Mouse (Mus musculus): ENCODE data around the gene Dscam. TPM values are rescaled to one million over a fixed set of nuclear protein-coding genes. Genes with fewer than 3 reads are reported as not detected.
A peak's percentile ranks its signal among the peaks of the same experiment; 100 is the strongest.

The Dscam gene
- total and polyA plus RNA-seq, 2 experiments from 2014 or later, result 7.9 to 29.1 TPM

DNA sequence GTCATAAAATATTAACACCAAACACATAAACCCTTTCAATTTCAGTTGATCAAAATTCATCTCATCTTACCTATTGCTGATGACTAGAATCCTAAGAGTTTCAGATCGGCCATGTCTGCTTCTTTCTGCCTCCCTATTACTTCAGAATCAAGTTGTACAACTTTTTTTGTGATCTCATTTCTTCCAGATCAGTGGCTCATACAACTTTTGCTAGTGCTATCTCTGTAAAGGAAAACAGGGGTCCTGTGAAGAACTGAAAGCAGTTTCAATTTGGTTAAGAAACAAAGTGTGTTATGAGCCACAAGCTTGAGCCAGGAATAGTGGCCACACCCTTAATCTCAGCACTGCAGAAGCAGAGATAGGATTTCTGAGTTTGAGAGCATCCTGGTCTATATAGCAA lies 23.6 kb upstream of the Dscam start:
- ATAC-seq (no peak), DNase-seq (no peak)
- H3K27me3 ChIP-seq (ENCODE audit: insufficient read depth, low read length), result no peaks in the 10 kb centered on the region
- no peak overlapping the region for H3K9ac ChIP-seq
- no peak overlapping the region for H3K4me3 ChIP-seq (ENCODE audit: low read depth, low read length)
- TF ChIP-seq CTCF (IDR thresholded peaks at IDR 0.05; ENCODE audit: low read depth), result no peak
- no peak overlapping the region for H3K27ac ChIP-seq (ENCODE audit: low read depth, low read length)
- no peaks in the 10 kb centered on the region for H3K36me3 ChIP-seq (ENCODE audit: insufficient read depth)
- 86% methylated on average over 1 of the region's 1 CpGs for WGBS
- H3K4me1 ChIP-seq (ENCODE audit: insufficient read depth), result no peaks in the 10 kb centered on the region
- H3K9me3 ChIP-seq (ENCODE audit: low read length), result no peaks in the 10 kb centered on the region
- no peak overlapping the region for H3K4me2 ChIP-seq (ENCODE audit: low read depth)

DNA sequence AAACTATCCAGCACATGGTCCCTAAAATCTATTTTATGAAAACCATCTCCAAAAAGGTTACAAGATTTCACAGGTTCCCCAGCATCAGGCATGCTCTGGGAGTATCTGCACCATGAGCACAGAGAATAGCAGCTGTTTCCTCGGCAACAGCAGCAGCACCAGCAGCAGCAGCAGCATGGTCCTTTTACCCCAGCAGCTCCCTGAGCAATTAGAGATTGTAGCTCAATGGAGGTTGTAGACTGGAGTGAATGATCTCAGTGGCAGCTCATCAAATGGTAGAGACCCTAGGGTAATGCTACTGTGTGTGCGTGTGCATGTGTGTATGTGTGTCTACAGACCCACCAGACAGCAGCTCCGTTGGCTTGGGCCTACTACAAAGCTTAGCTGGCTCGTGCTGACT lies 21.7 kb upstream of the Dscam start:
- Histone ChIP-seq H3K4me1 (ENCODE audit: insufficient read depth) (no peaks in the 10 kb centered on the region), H3K9me3 (ENCODE audit: low read length) (no peaks in the 10 kb centered on the region), H3K9ac (no peak overlapping the region), H3K4me2 (ENCODE audit: low read depth) (no peak overlapping the region), H3K4me3 (ENCODE audit: low read depth, low read length) (no peak overlapping the region), H3K27me3 (ENCODE audit: insufficient read depth, low read length) (no peaks in the 10 kb centered on the region), H3K36me3 (ENCODE audit: insufficient read depth) (no peaks in the 10 kb centered on the region), H3K27ac (ENCODE audit: low read depth, low read length) (no peak overlapping the region)
- no peak for TF ChIP-seq CTCF (IDR thresholded peaks at IDR 0.05; ENCODE audit: low read depth)
- DNase-seq (peak; percentile 3), ATAC-seq (no peak)
- 37% methylated on average over 4 of the region's 4 CpGs for WGBS

DNA sequence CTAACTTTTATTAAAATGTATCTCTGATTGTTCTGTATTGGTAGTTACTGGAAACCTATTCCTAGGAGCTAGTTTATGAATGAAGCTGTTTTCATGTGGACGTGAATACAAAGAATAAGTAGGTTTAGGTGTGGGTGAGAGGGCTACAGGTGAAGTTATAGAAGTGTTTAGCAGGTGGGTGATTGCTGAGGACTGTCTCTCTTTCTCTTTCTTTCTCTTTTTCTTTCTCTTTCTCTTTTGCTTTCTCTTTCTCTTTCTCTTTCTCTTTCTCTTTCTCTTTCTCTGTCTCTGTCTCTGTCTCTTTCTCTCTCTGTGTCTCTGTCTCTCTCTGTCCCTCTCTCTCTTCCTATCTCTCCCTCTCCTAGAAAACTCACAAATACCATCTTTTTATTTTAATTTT lies 20.1 kb upstream of the Dscam start:
- H3K36me3 ChIP-seq (ENCODE audit: insufficient read depth), result no peaks in the 10 kb centered on the region
- H3K27me3 ChIP-seq (ENCODE audit: insufficient read depth, low read length), result no peaks in the 10 kb centered on the region
- no peak for DNase-seq
- no peak overlapping the region for H3K27ac ChIP-seq (ENCODE audit: low read depth, low read length)
- H3K4me3 ChIP-seq (ENCODE audit: low read depth, low read length), result no peak overlapping the region
- ATAC-seq, result no peak
- H3K4me2 ChIP-seq (ENCODE audit: low read depth), result no peak overlapping the region
- no peak for TF ChIP-seq CTCF (IDR thresholded peaks at IDR 0.05; ENCODE audit: low read depth)
- 88% methylated on average over 1 of the region's 1 CpGs for WGBS
- H3K4me1 ChIP-seq (ENCODE audit: insufficient read depth), result no peaks in the 10 kb centered on the region
- no peak overlapping the region for H3K9ac ChIP-seq
- H3K9me3 ChIP-seq (ENCODE audit: low read length), result no peaks in the 10 kb centered on the region

DNA sequence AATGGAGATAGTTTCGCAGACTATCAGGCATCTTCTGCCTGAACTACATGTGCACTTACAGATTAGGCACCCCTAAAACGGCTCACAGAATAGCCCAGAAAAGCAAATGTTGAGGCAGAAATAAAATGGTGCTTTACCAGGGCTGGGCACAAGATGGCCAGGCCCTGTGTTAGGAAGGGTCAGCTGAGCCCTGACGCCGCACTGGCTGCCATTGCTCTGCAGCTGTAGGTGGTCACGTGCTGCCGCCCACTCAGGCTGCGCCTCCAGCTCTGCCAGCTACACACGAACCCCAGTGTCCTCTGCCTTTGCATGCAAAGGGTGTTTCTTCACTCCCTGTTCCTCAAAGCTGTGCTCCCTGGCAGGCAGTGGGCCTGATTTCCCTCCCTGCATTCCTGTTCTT lies 948 bp upstream of the Dscam start:
- H3K9ac ChIP-seq, result 0 out of 2 replicates have a peak overlapping the region, but pooled peaks have one; percentile 90
- ATAC-seq, result peak; percentile 67
- DNase-seq, result peak; percentile 57

DNA sequence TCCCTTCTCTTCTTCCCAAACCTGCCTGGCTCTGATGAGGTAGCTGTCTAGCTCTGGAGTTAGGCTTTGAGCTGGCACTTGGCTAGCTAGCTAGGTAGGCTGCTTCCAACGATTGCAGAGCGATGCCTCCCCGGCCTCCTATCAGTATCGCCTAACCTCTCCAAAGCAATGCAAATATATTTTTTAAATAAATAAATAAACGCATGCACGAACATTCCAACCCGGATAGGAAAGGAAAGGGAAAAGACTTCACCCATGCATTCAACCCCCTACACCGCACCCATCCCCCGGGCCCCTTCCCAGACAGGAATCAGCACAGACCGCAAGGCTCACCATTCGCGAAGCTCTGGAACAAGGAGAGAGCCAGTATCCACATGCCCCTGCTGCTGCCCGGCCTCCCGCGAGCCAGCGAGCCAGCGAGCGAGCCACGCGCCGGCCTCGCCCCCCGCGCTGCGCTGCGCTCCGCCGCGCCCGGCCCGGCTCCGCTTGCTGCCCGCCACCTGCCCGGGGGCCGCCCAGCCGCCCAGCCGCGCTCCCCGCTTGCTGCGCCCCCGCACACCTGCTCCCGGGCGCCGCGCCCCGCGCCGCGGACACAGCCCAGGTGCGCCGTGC lies 545 bp downstream of the Dscam start:
- H3K27me3 ChIP-seq (ENCODE audit: insufficient read depth, low read length), result no peaks in the 10 kb centered on the region
- 1% methylated on average over 46 of the region's 51 CpGs for WGBS
- no peaks in the 10 kb centered on the region for H3K9me3 ChIP-seq (ENCODE audit: low read length)
- ATAC-seq (peak; percentile 40), DNase-seq (peak; percentile 69)
- no peaks in the 10 kb centered on the region for H3K36me3 ChIP-seq (ENCODE audit: insufficient read depth)
- H3K4me2 ChIP-seq (ENCODE audit: low read depth), result peak overlapping the region; percentile 80
- peak overlapping the region; percentile 81 for H3K4me3 ChIP-seq (ENCODE audit: low read depth, low read length)
- H3K4me1 ChIP-seq (ENCODE audit: insufficient read depth), result peaks cover 5% of the 10 kb centered on the region; the same call in 1 of the 2 replicates
- H3K27ac ChIP-seq (ENCODE audit: low read depth, low read length), result peak overlapping the region; percentile 92
- peak overlapping the region; percentile 90 for H3K9ac ChIP-seq
- TF ChIP-seq CTCF (IDR thresholded peaks at IDR 0.05; ENCODE audit: low read depth), result no peak

More for the DNA sequence above, 948 bp upstream of the Dscam start:
- no peaks in the 10 kb centered on the region for H3K9me3 ChIP-seq (ENCODE audit: low read length)
- no peaks in the 10 kb centered on the region for H3K36me3 ChIP-seq (ENCODE audit: insufficient read depth)
- peak; percentile 39 for TF ChIP-seq CTCF (IDR thresholded peaks at IDR 0.05; ENCODE audit: low read depth)
- H3K27me3 ChIP-seq (ENCODE audit: insufficient read depth, low read length), result no peaks in the 10 kb centered on the region
- H3K4me1 ChIP-seq (ENCODE audit: insufficient read depth), result 0 out of 2 replicates have a peak, but pooled peaks cover 5% of the 10 kb centered on the region
- peak overlapping the region; percentile 92 for H3K27ac ChIP-seq (ENCODE audit: low read depth, low read length)
- H3K4me2 ChIP-seq (ENCODE audit: low read depth), result peak overlapping the region; percentile 80
- WGBS, result 46% methylated on average over 8 of the region's 8 CpGs
- no peak overlapping the region for H3K4me3 ChIP-seq (ENCODE audit: low read depth, low read length)

DNA sequence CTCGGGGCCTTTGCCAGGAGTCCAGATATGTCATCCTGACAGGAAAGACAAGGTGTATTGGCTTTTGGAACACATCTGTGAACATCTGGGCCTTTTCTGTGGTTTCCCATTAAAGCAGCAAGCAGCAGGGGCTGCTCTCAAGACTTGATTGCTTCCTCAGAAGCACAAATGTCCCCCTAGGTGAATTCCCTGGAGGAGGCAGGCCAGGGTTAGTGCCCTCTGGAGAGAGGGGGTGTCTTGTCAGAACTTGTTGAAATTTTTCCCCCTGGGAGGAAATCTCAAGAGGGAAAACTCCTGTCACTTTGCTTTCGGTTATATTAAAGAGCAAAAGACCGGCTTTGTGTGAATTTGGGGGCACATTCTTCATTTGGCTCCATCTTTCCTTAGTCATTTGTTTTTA lies 1.9 kb downstream of the Dscam start:
- no peak for ATAC-seq

DNA sequence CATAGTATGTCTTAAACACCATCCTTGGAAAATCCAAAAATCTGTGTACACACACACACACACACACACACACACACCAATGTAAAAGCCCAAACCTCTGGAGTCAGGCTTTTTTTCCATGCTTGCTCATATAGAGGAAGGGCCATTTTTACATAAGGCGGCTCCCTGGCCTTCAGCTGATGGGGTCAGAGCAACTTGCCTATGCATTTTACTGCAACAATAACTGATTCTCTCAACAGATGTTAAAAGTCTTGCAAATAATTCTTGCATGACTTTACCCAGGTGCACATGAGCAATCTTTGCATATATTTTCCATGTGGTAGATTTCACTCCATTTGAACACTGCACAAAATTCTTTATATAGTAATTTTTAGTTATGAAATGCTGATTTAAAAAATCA lies 2.5 kb downstream of the Dscam start:
- no peak overlapping the region for H3K9ac ChIP-seq
- no peak for TF ChIP-seq CTCF (IDR thresholded peaks at IDR 0.05; ENCODE audit: low read depth)
- no peaks in the 10 kb centered on the region for H3K9me3 ChIP-seq (ENCODE audit: low read length)
- 85% methylated on average over 1 of the region's 1 CpGs for WGBS
- peak overlapping the region; percentile 81; the same call in 1 of the 2 replicates for H3K4me3 ChIP-seq (ENCODE audit: low read depth, low read length)
- H3K4me1 ChIP-seq (ENCODE audit: insufficient read depth), result peaks cover 12% of the 10 kb centered on the region; the same call in 1 of the 2 replicates
- no peak for DNase-seq
- no peaks in the 10 kb centered on the region for H3K36me3 ChIP-seq (ENCODE audit: insufficient read depth)
- no peak overlapping the region for H3K27ac ChIP-seq (ENCODE audit: low read depth, low read length)
- peak overlapping the region; percentile 80 for H3K4me2 ChIP-seq (ENCODE audit: low read depth)
- H3K27me3 ChIP-seq (ENCODE audit: insufficient read depth, low read length), result no peaks in the 10 kb centered on the region
- ATAC-seq, result no peak

More for the DNA sequence above, 1.9 kb downstream of the Dscam start:
- Histone ChIP-seq H3K4me3 (ENCODE audit: low read depth, low read length) (peak overlapping the region; percentile 81), H3K4me2 (ENCODE audit: low read depth) (peak overlapping the region; percentile 80), H3K27ac (ENCODE audit: low read depth, low read length) (peak overlapping the region; percentile 92; the same call in 1 of the 2 replicates), H3K9ac (peak overlapping the region; percentile 90), H3K36me3 (ENCODE audit: insufficient read depth) (no peaks in the 10 kb centered on the region), H3K4me1 (ENCODE audit: insufficient read depth) (peaks cover 12% of the 10 kb centered on the region; the same call in 1 of the 2 replicates), H3K27me3 (ENCODE audit: insufficient read depth, low read length) (no peaks in the 10 kb centered on the region), H3K9me3 (ENCODE audit: low read length) (no peaks in the 10 kb centered on the region)
- no peak for TF ChIP-seq CTCF (IDR thresholded peaks at IDR 0.05; ENCODE audit: low read depth)
- 35% methylated on average over 3 of the region's 3 CpGs for WGBS
- no peak for DNase-seq

Data from forebrain, postnatal 0 days (tissue).